Mouse (Mus musculus): ENCODE results near the gene Pml.

DNA sequence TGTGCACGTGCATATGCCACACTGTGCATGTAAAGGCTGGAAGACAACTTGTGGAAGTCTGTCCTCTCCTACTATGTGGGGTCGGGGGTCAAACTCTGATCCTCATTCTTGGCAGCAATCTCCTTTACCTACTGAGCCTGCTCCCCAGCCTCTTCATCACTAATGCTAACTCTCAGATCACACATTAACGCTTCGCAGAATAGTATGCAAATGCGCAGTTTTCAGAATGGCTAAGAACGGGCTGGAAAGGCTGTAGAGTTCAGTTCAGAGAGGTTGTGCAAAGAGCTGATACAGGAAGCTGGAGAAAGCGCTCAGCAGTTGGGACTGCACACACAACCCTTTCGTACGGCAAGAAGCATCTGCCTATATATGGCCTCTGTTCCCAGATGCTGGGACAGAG lies 23.3 kb upstream of the Pml start:
- TF ChIP-seq CTCF (IDR thresholded peaks at IDR 0.05; ENCODE audit: extremely low read depth, insufficient read depth, low read length) = no peak
- no peak for TF ChIP-seq POLR2A (IDR thresholded peaks at IDR 0.05; ENCODE audit: extremely low read depth, insufficient read depth, low read length)
